Comparison of ENCODE assay signal across 8 mouse cellular contexts in the genomic region with DNA sequence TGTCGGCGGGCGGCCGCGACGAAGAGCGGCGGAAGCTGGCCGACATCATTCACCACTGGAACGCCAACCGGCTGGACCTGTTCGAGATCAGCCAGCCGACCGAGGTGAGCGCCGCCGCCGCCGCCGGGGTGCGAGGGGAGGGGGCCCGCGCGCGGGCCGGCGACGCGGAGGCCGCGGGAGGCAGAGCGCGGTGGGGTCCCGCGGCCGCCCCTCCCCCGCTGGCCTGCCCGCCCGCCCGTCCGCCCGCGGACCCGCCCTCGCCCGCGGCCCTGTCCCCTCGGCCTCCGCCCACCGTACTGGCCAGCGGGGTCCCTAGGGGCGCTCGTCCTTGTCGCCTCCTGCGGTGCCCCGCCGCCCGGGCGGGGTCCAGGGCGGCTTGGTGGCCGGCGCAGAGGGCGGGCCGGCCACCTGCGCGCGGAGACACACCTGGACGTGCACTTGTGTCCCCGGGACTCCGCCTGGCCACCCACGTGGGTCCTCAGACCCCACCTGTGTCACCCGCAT. TPM values are rescaled to one million over a fixed set of nuclear protein-coding genes. Genes with fewer than 3 reads are reported as not detected.
DNase-seq lines count a peak whose midpoint lies in the region; ATAC-seq and TF ChIP-seq lines count a peak whose summit lies in the region.

No protein-coding gene starts in this region.

- no peaks in the 10 kb centered on the region for H3K27me3 ChIP-seq in heart, embryonic 15.5 days
- no peaks in the 10 kb centered on the region for H3K27me3 ChIP-seq in limb, embryonic 15.5 days

- peak overlapping the region; percentile 87 for H3K27ac ChIP-seq in layer of hippocampus, adult 2 months
- peak overlapping the region; percentile 78 for H3K27ac ChIP-seq in brown adipose tissue, adult 24 weeks (replicated peaks; ENCODE audit: low read depth, low read length)
- H3K27ac ChIP-seq in heart, embryonic 15.5 days = peak overlapping the region; percentile 96
- peak overlapping the region; percentile 84 for H3K27ac ChIP-seq in limb, embryonic 15.5 days
- peak overlapping the region; percentile 54; the same call in 1 of the 2 replicates for H3K27ac ChIP-seq in olfactory bulb, adult 2 months (ENCODE audit: insufficient read depth, low read depth, low read length)

- no peaks in the 10 kb centered on the region for H3K4me1 ChIP-seq in brown adipose tissue, adult 24 weeks (ENCODE audit: control insufficient read depth, insufficient read depth, insufficient read length, low read length)
- H3K4me1 ChIP-seq in heart, embryonic 15.5 days (replicated peaks) = peaks cover 35% of the 10 kb centered on the region
- peaks cover 22% of the 10 kb centered on the region for H3K4me1 ChIP-seq in limb, embryonic 15.5 days
- H3K4me1 ChIP-seq in olfactory bulb, adult 2 months (ENCODE audit: control insufficient read depth, insufficient read depth, low read length) = no peaks in the 10 kb centered on the region

- H3K36me3 ChIP-seq in heart, embryonic 15.5 days = no peaks in the 10 kb centered on the region
- H3K36me3 ChIP-seq in limb, embryonic 15.5 days = no peaks in the 10 kb centered on the region

- WGBS in heart, embryonic 15.5 days = under 1% methylated on average over 39 of the region's 72 CpGs
- under 1% methylated on average over 35 of the region's 72 CpGs for WGBS in limb, embryonic 15.5 days
- WGBS in olfactory bulb, adult 2 months = 3% methylated on average over 66 of the region's 72 CpGs

- no peaks in the 10 kb centered on the region for H3K9me3 ChIP-seq in heart, embryonic 15.5 days (replicated peaks)
- H3K9me3 ChIP-seq in limb, embryonic 15.5 days = no peaks in the 10 kb centered on the region

- TF ChIP-seq POLR2A in olfactory bulb, adult 2 months (IDR thresholded peaks at IDR 0.05; ENCODE audit: insufficient read depth, low read depth, low read length) = no peak

- TF ChIP-seq CTCF in layer of hippocampus, adult 2 months (conservative IDR thresholded peaks at IDR 0.05) = no peak
- no peak for TF ChIP-seq CTCF in olfactory bulb, adult 2 months (IDR thresholded peaks at IDR 0.05; ENCODE audit: insufficient read depth, low read depth, low read length)

- no peak for DNase-seq in layer of hippocampus, adult 2 months (ENCODE audit: low spot score in 2 of 2)
- DNase-seq in layer of hippocampus, adult 11-12 months (ENCODE audit: low spot score) = no peak
- no peak for DNase-seq in adrenal gland, adult 8-10 months
- no peak for DNase-seq in urinary bladder, postnatal 4 days (ENCODE audit: low spot score in 2 of 2)

- H3K4me2 ChIP-seq in heart, embryonic 15.5 days = peak overlapping the region; percentile 94
- peak overlapping the region; percentile 100 for H3K4me2 ChIP-seq in limb, embryonic 15.5 days

- H3K4me3 ChIP-seq in layer of hippocampus, adult 2 months = peak overlapping the region; percentile 98
- H3K4me3 ChIP-seq in brown adipose tissue, adult 24 weeks (ENCODE audit: insufficient read depth, low read depth, low read length) = peak overlapping the region; percentile 93
- peak overlapping the region; percentile 97 for H3K4me3 ChIP-seq in heart, embryonic 15.5 days
- H3K4me3 ChIP-seq in limb, embryonic 15.5 days = peak overlapping the region; percentile 88
- H3K4me3 ChIP-seq in olfactory bulb, adult 2 months (ENCODE audit: insufficient read depth, low read depth, low read length) = peak overlapping the region; percentile 76

- peak overlapping the region; percentile 91 for H3K9ac ChIP-seq in heart, embryonic 15.5 days
- peak overlapping the region; percentile 80 for H3K9ac ChIP-seq in limb, embryonic 15.5 days

- peak; percentile 55 for ATAC-seq in heart, embryonic 15.5 days (replicated peaks; ENCODE audit: insufficient number of reproducible peaks, insufficient read depth, low FRiP score, low read depth)
- ATAC-seq in limb, embryonic 15.5 days (ENCODE audit: insufficient number of reproducible peaks, low FRiP score, low TSS enrichment, low read depth) = peak; percentile 42; the same call in 1 of the 2 replicates

RNA-seq across cellular contexts. Expression of a gene that starts 0.4 kb away (rescaled TPM):
- total RNA-seq in layer of hippocampus, adult 2 months (2021) = 100 to 1,000 TPM; 106 to 114 TPM
- polyA plus RNA-seq in brown adipose tissue, adult 24 weeks (2012; ENCODE audit: insufficient read depth, insufficient read length, missing spikeins) = 28.9 and 74.8 TPM in 2 replicates
- 54.1 and 68.7 TPM in 2 replicates for polyA plus RNA-seq in heart, embryonic 15.5 days (2015; fragmentation: Nextera tagmentation; extraction: Ambion mirVana)
- polyA plus RNA-seq in limb, embryonic 15.5 days (2015; fragmentation: Nextera tagmentation; extraction: Ambion mirVana) = 71.2 and 79.9 TPM in 2 replicates
- polyA plus RNA-seq in olfactory bulb, adult 2 months (2012; ENCODE audit: insufficient read depth, insufficient read length, low replicate concordance, missing spikeins) = not detected in 2 replicates
- 100 to 1,000 TPM in 1 of 4 experiments, 10 to 100 TPM in 3; 67.5 to 117 (median 80.3) TPM for total RNA-seq in adrenal gland, adult 8-10 months (2022)

RNA-seq across cellular contexts. Expression of a gene that starts 0.9 kb away (rescaled TPM):
- total RNA-seq in layer of hippocampus, adult 2 months (2021) = 10 to 100 TPM; 18.4 to 22.1 TPM
- polyA plus RNA-seq in brown adipose tissue, adult 24 weeks (2012; ENCODE audit: insufficient read depth, insufficient read length, missing spikeins) = not detected in 2 replicates
- 3.7 and 4.2 TPM in 2 replicates for polyA plus RNA-seq in heart, embryonic 15.5 days (2015; fragmentation: Nextera tagmentation; extraction: Ambion mirVana)
- polyA plus RNA-seq in limb, embryonic 15.5 days (2015; fragmentation: Nextera tagmentation; extraction: Ambion mirVana) = 3.4 and 4.5 TPM in 2 replicates
- not detected in 2 replicates for polyA plus RNA-seq in olfactory bulb, adult 2 months (2012; ENCODE audit: insufficient read depth, insufficient read length, low replicate concordance, missing spikeins)
- total RNA-seq in adrenal gland, adult 8-10 months (2022) = 10 to 100 TPM in 2 of 4 experiments, 1 to 10 TPM in 2; 4.6 to 10.7 (median 7.6) TPM

Comparison
In these comparisons a context has a peak if more than half of its experiments do, and no peak if none do; other contexts are left out.
1. RNA of a gene that starts 0.4 kb away (polyA plus RNA-seq): 71.2 to 79.9 TPM in limb, embryonic 15.5 days, 54.1 to 68.7 TPM in heart, embryonic 15.5 days and 28.9 to 74.8 TPM in brown adipose tissue, adult 24 weeks; not detected in olfactory bulb, adult 2 months; every median in the first group is over 10 times any median in the second.
2. Peak in every context shown above with its lines, with median percentiles within 50 percentile points of each other: H3K27ac ChIP-seq and H3K4me3 ChIP-seq.